Mouse (Mus musculus) cortical plate, adult 2 months (tissue): ENCODE data around the gene Trim16. TPM values are rescaled to one million over a fixed set of nuclear protein-coding genes. Genes with fewer than 3 reads are reported as not detected.
A peak's percentile ranks its signal among the peaks of the same experiment; 100 is the strongest.

Experiments used
- H3K27ac ChIP-seq: fragments of 200-500 bp; 2 replicates; pipeline ENCODE4 v1.5.1; 2012; ENCODE audit warnings: low read length, control low read depth, inconsistent platforms; ENCODE audit not compliant: insufficient read depth
- H3K4me1 ChIP-seq: fragments of 200-500 bp; 2 replicates; pipeline ENCODE4 v1.6.1; 2011; ENCODE audit warnings: low read length; ENCODE audit not compliant: control insufficient read depth, insufficient read depth
- H3K4me3 ChIP-seq: fragments of 200-500 bp; 2 replicates; pipeline ENCODE4 v1.5.1; 2011; ENCODE audit warnings: mild to moderate bottlenecking, low read length, control low read depth; ENCODE audit not compliant: insufficient read depth
- CTCF ChIP-seq: fragments of 200-500 bp; IDR thresholded peaks from 2 replicates; pipeline ENCODE4 v1.5.1; 2011; ENCODE audit warnings: mild to moderate bottlenecking, control low read depth, low read length; ENCODE audit not compliant: insufficient read depth; ENCODE audit errors: extremely low read depth
- POLR2A ChIP-seq: fragments of 200-500 bp; IDR thresholded peaks from 2 replicates; pipeline ENCODE4 v1.6.1; 2011; ENCODE audit warnings: mild to moderate bottlenecking, low read length, control low read depth; ENCODE audit not compliant: insufficient read depth; ENCODE audit errors: extremely low read depth
- polyA plus RNA-seq: library from polyadenylated mRNA; depleted of rRNA; stranded (reverse); fragments of >200 nt; gene quantifications from 2 replicates; pipeline ENCODE4 v1.2.3, GENCODE M21; 2012; rRNA removed

Trim16 gene
- 1.6 TPM in 2 replicates for polyA plus RNA-seq

GRCm38 (mm10) chr11:62820059-62820541 lies at the start of gene Trim16:
Gene Trim16, plus strand, starts transcription at chr11:62820231.
- TF ChIP-seq POLR2A (no peak), CTCF (no peak)
- 0 out of 2 replicates have a peak, but pooled peaks cover 1% of the 10 kb centered on the region for H3K4me1 ChIP-seq
- no peak within 1 kb of the TSS for H3K27ac ChIP-seq
- peak within 1 kb of the TSS; percentile 37 for H3K4me3 ChIP-seq

GRCm38 (mm10) chr11:62776510-62776909 lies 43.5 kb upstream of the Trim16 start:
- TF ChIP-seq CTCF (no peak), POLR2A (no peak)
- 0 out of 2 replicates have a peak, but pooled peaks cover 2% of the 10 kb centered on the region for H3K4me1 ChIP-seq
- H3K4me3 ChIP-seq = no peak overlapping the region
- no peak overlapping the region for H3K27ac ChIP-seq

GRCm38 (mm10) chr11:62788935-62789616 lies 31.0 kb upstream of the Trim16 start, which contains the start of gene Zfp286:
Gene Zfp286, minus strand, starts transcription at chr11:62789462.
- H3K4me3 ChIP-seq = peak within 1 kb of the TSS; percentile 57
- TF ChIP-seq CTCF = no peak
- peak; percentile 81 for TF ChIP-seq POLR2A
- H3K27ac ChIP-seq = no peak within 1 kb of the TSS
- peaks cover 3% of the 10 kb centered on the region; the same call in 1 of the 2 replicates for H3K4me1 ChIP-seq

- H3K27ac ChIP-seq = no peak overlapping the region
- peak overlapping the region; percentile 57 for H3K4me3 ChIP-seq
- H3K4me1 ChIP-seq = peaks cover 3% of the 10 kb centered on the region; the same call in 1 of the 2 replicates
- no peak for TF ChIP-seq CTCF
- no peak for TF ChIP-seq POLR2A
Observed at GRCm38 (mm10) chr11:62789617-62789936, 30.5 kb upstream of the Trim16 start.

- Histone ChIP-seq H3K4me1 (no peaks in the 10 kb centered on the region), H3K27ac (no peak overlapping the region), H3K4me3 (no peak overlapping the region)
- TF ChIP-seq POLR2A (no peak), CTCF (no peak)
Observed at GRCm38 (mm10) chr11:62804119-62804518, 15.9 kb upstream of the Trim16 start.

- Histone ChIP-seq H3K4me3 (no peak overlapping the region), H3K4me1 (no peaks in the 10 kb centered on the region), H3K27ac (no peak overlapping the region)
- TF ChIP-seq CTCF = no peak
- no peak for TF ChIP-seq POLR2A
Observed at GRCm38 (mm10) chr11:62807965-62808364, 12.1 kb upstream of the Trim16 start.

GRCm38 (mm10) chr11:62809201-62809600 lies 10.8 kb upstream of the Trim16 start:
- H3K27ac ChIP-seq = no peak overlapping the region
- H3K4me1 ChIP-seq = no peaks in the 10 kb centered on the region

GRCm38 (mm10) chr11:62812268-62812667 lies 7.8 kb upstream of the Trim16 start:
- TF ChIP-seq POLR2A (no peak), CTCF (no peak)
- Histone ChIP-seq H3K4me3 (no peak overlapping the region), H3K27ac (no peak overlapping the region), H3K4me1 (no peaks in the 10 kb centered on the region)

More at GRCm38 (mm10) chr11:62809201-62809600, 10.8 kb upstream of the Trim16 start:
- no peak overlapping the region for H3K4me3 ChIP-seq
- TF ChIP-seq CTCF (peak; percentile 49), POLR2A (no peak)

GRCm38 (mm10) chr11:62813497-62813896 lies 6.5 kb upstream of the Trim16 start:
- Histone ChIP-seq H3K4me3 (no peak overlapping the region), H3K4me1 (no peaks in the 10 kb centered on the region), H3K27ac (no peak overlapping the region)
- no peak for TF ChIP-seq POLR2A
- no peak for TF ChIP-seq CTCF

- TF ChIP-seq POLR2A (no peak), CTCF (no peak)
- Histone ChIP-seq H3K27ac (no peak overlapping the region), H3K4me1 (no peaks in the 10 kb centered on the region), H3K4me3 (no peak overlapping the region)
Observed at GRCm38 (mm10) chr11:62813970-62814624, 5.9 kb upstream of the Trim16 start.
